Mouse (Mus musculus) forebrain, embryonic 12.5 days (tissue): ENCODE results near the gene Rere. TPM values are rescaled to one million over a fixed set of nuclear protein-coding genes. Genes with fewer than 3 reads are reported as not detected.
A peak's percentile ranks its signal among the peaks of the same experiment; 100 is the strongest.

Source experiments
- ATAC-seq: fragments of 200-750 bp; cut with Nextera tagmentation; 2 replicates; pipeline ENCODE4 v1.8.0; 2017; ENCODE audit warnings: moderate TSS enrichment; ENCODE audit not compliant: low FRiP score
- H3K27ac ChIP-seq: fragments of 300-500 bp; sonication (generic); 2 replicates; pipeline ENCODE4 v1.5.1; 2016; ENCODE audit warnings: mild to moderate bottlenecking
- H3K27me3 ChIP-seq: fragments of 300-500 bp; sonication (generic); 2 replicates; pipeline ENCODE4 v1.6.1; 2016; ENCODE audit warnings: mild to moderate bottlenecking
- H3K36me3 ChIP-seq: fragments of 300-500 bp; sonication (generic); replicated peaks from 2 replicates; pipeline ENCODE4 v1.6.1; 2016; ENCODE audit warnings: mild to moderate bottlenecking
- H3K4me1 ChIP-seq: fragments of 300-500 bp; sonication (generic); 2 replicates; pipeline ENCODE4 v1.6.1; 2016
- H3K4me2 ChIP-seq: fragments of 300-500 bp; sonication (generic); 2 replicates; pipeline ENCODE4 v1.6.1; 2016; ENCODE audit warnings: mild to moderate bottlenecking, moderate library complexity
- H3K4me3 ChIP-seq: fragments of 300-500 bp; sonication (generic); replicated peaks from 2 replicates; pipeline ENCODE4 v1.5.1; 2016; ENCODE audit warnings: mild to moderate bottlenecking
- H3K9ac ChIP-seq: fragments of 300-500 bp; sonication (generic); 2 replicates; pipeline ENCODE4 v1.6.1; 2016; ENCODE audit warnings: mild to moderate bottlenecking
- H3K9me3 ChIP-seq: fragments of 300-500 bp; sonication (generic); 2 replicates; pipeline ENCODE4 v1.6.1; 2016
- WGBS: fragments of 180-500 bp; shearing (Covaris S2); methylation state at CpG from one replicate; pipeline ENCODE4 v1.1.7; 2016; 5-methylcytosine and 5-hydroxymethylcytosine counted together
- polyA plus RNA-seq: library from polyadenylated mRNA; unstranded; fragments of >200 nt; fragmentation: Nextera tagmentation; extraction: Ambion mirVana; gene quantifications from 2 replicates; pipeline ENCODE4 v1.2.1, GENCODE M21; 2016

The Rere gene
- polyA plus RNA-seq, 1 experiment from 2014 or later = 44.4 TPM

GRCm38 (mm10) chr4:150651390-150652277 lies 370.2 kb downstream of the Rere start, which contains the start of gene Slc45a1:
Gene Slc45a1 (minus strand): TSS chr4:150652174.
- 5% methylated on average over 41 of the region's 41 CpGs for WGBS
- peak; percentile 78 for ATAC-seq
- peaks cover 7% of the 10 kb centered on the region; the same call in 1 of the 2 replicates for H3K4me1 ChIP-seq
- H3K27ac ChIP-seq = no peak within 1 kb of the TSS
- peak within 1 kb of the TSS; percentile 71 for H3K4me2 ChIP-seq
- H3K4me3 ChIP-seq = peak within 1 kb of the TSS; percentile 52
- H3K27me3 ChIP-seq = peaks cover 35% of the 10 kb centered on the region
- H3K9ac ChIP-seq = peak within 1 kb of the TSS; percentile 53
- no peaks in the 10 kb centered on the region for H3K9me3 ChIP-seq
- no peaks in the 10 kb centered on the region for H3K36me3 ChIP-seq

- H3K36me3 ChIP-seq = no peaks in the 10 kb centered on the region
- 44% methylated on average over 9 of the region's 11 CpGs for WGBS
- no peak overlapping the region for H3K4me3 ChIP-seq
- H3K4me1 ChIP-seq = peaks cover 7% of the 10 kb centered on the region; the same call in 1 of the 2 replicates
- no peaks in the 10 kb centered on the region for H3K9me3 ChIP-seq
- no peak overlapping the region for H3K4me2 ChIP-seq
- H3K27ac ChIP-seq = no peak overlapping the region
- H3K9ac ChIP-seq = no peak overlapping the region
- no peak for ATAC-seq
- peaks cover 35% of the 10 kb centered on the region for H3K27me3 ChIP-seq
Observed at GRCm38 (mm10) chr4:150653072-150653599, 371.7 kb downstream of the Rere start.

GRCm38 (mm10) chr4:150655989-150656388 lies 374.5 kb downstream of the Rere start:
- Histone ChIP-seq H3K27me3 (peaks cover 37% of the 10 kb centered on the region), H3K9ac (no peak overlapping the region), H3K4me2 (peak overlapping the region; percentile 32), H3K36me3 (no peaks in the 10 kb centered on the region), H3K9me3 (no peaks in the 10 kb centered on the region), H3K4me1 (peaks cover 7% of the 10 kb centered on the region), H3K4me3 (no peak overlapping the region), H3K27ac (no peak overlapping the region)
- ATAC-seq = peak; percentile 73
- WGBS = 5% methylated on average over 17 of the region's 17 CpGs

GRCm38 (mm10) chr4:150656504-150656903 lies 375.1 kb downstream of the Rere start:
- H3K27me3 ChIP-seq = peaks cover 37% of the 10 kb centered on the region
- 86% methylated on average over 6 of the region's 6 CpGs for WGBS
- peaks cover 12% of the 10 kb centered on the region for H3K4me1 ChIP-seq
- no peak for ATAC-seq
- H3K4me3 ChIP-seq = no peak overlapping the region
- no peaks in the 10 kb centered on the region for H3K9me3 ChIP-seq
- H3K27ac ChIP-seq = no peak overlapping the region
- no peak overlapping the region for H3K9ac ChIP-seq
- H3K4me2 ChIP-seq = no peak overlapping the region
- no peaks in the 10 kb centered on the region for H3K36me3 ChIP-seq

- H3K4me2 ChIP-seq = no peak overlapping the region
- peaks cover 14% of the 10 kb centered on the region for H3K4me1 ChIP-seq
- no peaks in the 10 kb centered on the region for H3K36me3 ChIP-seq
- 78% methylated on average over 9 of the region's 9 CpGs for WGBS
- H3K4me3 ChIP-seq = no peak overlapping the region
- H3K9me3 ChIP-seq = no peaks in the 10 kb centered on the region
- no peak overlapping the region for H3K9ac ChIP-seq
- no peak overlapping the region for H3K27ac ChIP-seq
- ATAC-seq = no peak
- peaks cover 21% of the 10 kb centered on the region; the same call in 1 of the 2 replicates for H3K27me3 ChIP-seq
Observed at GRCm38 (mm10) chr4:150659926-150660610, 378.6 kb downstream of the Rere start.

- Histone ChIP-seq H3K36me3 (no peaks in the 10 kb centered on the region), H3K27ac (no peak overlapping the region), H3K4me1 (peaks cover 11% of the 10 kb centered on the region), H3K9ac (no peak overlapping the region), H3K4me2 (peak overlapping the region; percentile 37), H3K4me3 (peak overlapping the region; percentile 1; the same call in 1 of the 2 replicates), H3K9me3 (no peaks in the 10 kb centered on the region), H3K27me3 (peaks cover 19% of the 10 kb centered on the region; the same call in 1 of the 2 replicates)
- WGBS = 5% methylated on average over 13 of the region's 13 CpGs
- no peak for ATAC-seq
Observed at GRCm38 (mm10) chr4:150661886-150662285, 380.4 kb downstream of the Rere start.

- WGBS = 52% methylated on average over 12 of the region's 12 CpGs
- peaks cover 19% of the 10 kb centered on the region; the same call in 1 of the 2 replicates for H3K27me3 ChIP-seq
- no peak overlapping the region for H3K27ac ChIP-seq
- H3K4me3 ChIP-seq = no peak overlapping the region
- H3K36me3 ChIP-seq = no peaks in the 10 kb centered on the region
- peaks cover 11% of the 10 kb centered on the region for H3K4me1 ChIP-seq
- H3K9ac ChIP-seq = no peak overlapping the region
- no peak for ATAC-seq
- H3K9me3 ChIP-seq = no peaks in the 10 kb centered on the region
- H3K4me2 ChIP-seq = no peak overlapping the region
Observed at GRCm38 (mm10) chr4:150663192-150663591, 381.7 kb downstream of the Rere start.

GRCm38 (mm10) chr4:150664726-150665125 lies 383.3 kb downstream of the Rere start:
- no peak for ATAC-seq
- 85% methylated on average over 7 of the region's 7 CpGs for WGBS
- Histone ChIP-seq H3K27me3 (peaks cover 19% of the 10 kb centered on the region; the same call in 1 of the 2 replicates), H3K4me3 (no peak overlapping the region), H3K4me1 (peaks cover 11% of the 10 kb centered on the region), H3K27ac (no peak overlapping the region), H3K9ac (no peak overlapping the region), H3K9me3 (no peaks in the 10 kb centered on the region), H3K36me3 (no peaks in the 10 kb centered on the region), H3K4me2 (no peak overlapping the region)

GRCm38 (mm10) chr4:150665806-150666205 lies 384.4 kb downstream of the Rere start:
- no peak overlapping the region for H3K4me2 ChIP-seq
- no peak overlapping the region for H3K9ac ChIP-seq
- no peak overlapping the region for H3K27ac ChIP-seq
- H3K4me1 ChIP-seq = peaks cover 11% of the 10 kb centered on the region
- H3K36me3 ChIP-seq = no peaks in the 10 kb centered on the region
- no peaks in the 10 kb centered on the region for H3K9me3 ChIP-seq
- 89% methylated on average over 10 of the region's 10 CpGs for WGBS
- no peak for ATAC-seq
- no peak overlapping the region for H3K4me3 ChIP-seq
- H3K27me3 ChIP-seq = peaks cover 19% of the 10 kb centered on the region; the same call in 1 of the 2 replicates

Other genes starting within 250 kb of the Rere start
- gene Gpr157, start 194.3 kb upstream of the Rere start, polyA plus RNA-seq = 0.32 and 0.54 TPM in 2 replicates
- gene Slc2a5, start 162.4 kb upstream of the Rere start, polyA plus RNA-seq = 1.1 and 1.3 TPM in 2 replicates
- not detected in 2 replicates for gene Slc2a7, start 132.7 kb upstream of the Rere start, polyA plus RNA-seq
- not detected in 2 replicates for gene Car6, start 80.3 kb upstream of the Rere start, polyA plus RNA-seq
- 1,282 and 1,334 TPM in 2 replicates for gene Eno1, start 44.9 kb upstream of the Rere start, polyA plus RNA-seq